Mouse (Mus musculus) hindbrain, embryonic 11.5 days (tissue): ENCODE measurements around the gene Ltbp1. TPM values are rescaled to one million over a fixed set of nuclear protein-coding genes. Genes with fewer than 3 reads are reported as not detected.

Experiments
- ATAC-seq: fragments of 200-750 bp; cut with Nextera tagmentation; 2 replicates; pipeline ENCODE4 v1.8.0; 2017; ENCODE audit warnings: mild to moderate bottlenecking, moderate TSS enrichment, moderate library complexity; ENCODE audit not compliant: low FRiP score
- DNase-seq: peaks from one replicate; pipeline ENCODE4 v3.0.0-alpha.2; 2015; ENCODE audit warnings: low spot score
- H3K27ac ChIP-seq: fragments of 300-500 bp; sonication (generic); 2 replicates; pipeline ENCODE4 v1.5.1; 2014; ENCODE audit warnings: mild to moderate bottlenecking, low read depth, low read length
- H3K27me3 ChIP-seq: fragments of 300-500 bp; sonication (generic); 2 replicates; pipeline ENCODE4 v1.6.1; 2014; ENCODE audit warnings: mild to moderate bottlenecking, low read length, moderate library complexity, mixed read lengths; ENCODE audit not compliant: control insufficient read depth, insufficient read depth
- H3K36me3 ChIP-seq: fragments of 300-500 bp; sonication (generic); 2 replicates; pipeline ENCODE4 v1.6.1; 2014; ENCODE audit warnings: mild to moderate bottlenecking, low read length, moderate library complexity, mixed read lengths; ENCODE audit not compliant: control insufficient read depth, insufficient read depth
- H3K4me1 ChIP-seq: fragments of 300-500 bp; sonication (generic); replicated peaks from 2 replicates; pipeline ENCODE4 v1.6.1; 2014; ENCODE audit warnings: low read length, mixed read lengths; ENCODE audit not compliant: control insufficient read depth, insufficient read depth
- H3K4me2 ChIP-seq: fragments of 300-500 bp; sonication (generic); replicated peaks from 2 replicates; pipeline ENCODE4 v1.6.1; 2014; ENCODE audit warnings: mild to moderate bottlenecking, low read depth, low read length
- H3K4me3 ChIP-seq: fragments of 300-500 bp; sonication (generic); 2 replicates; pipeline ENCODE4 v1.5.1; 2014; ENCODE audit warnings: low read depth, low read length
- H3K9ac ChIP-seq: fragments of 300-500 bp; sonication (generic); 2 replicates; pipeline ENCODE4 v1.6.1; 2014; ENCODE audit warnings: low read depth, low read length
- H3K9me3 ChIP-seq: fragments of 300-500 bp; sonication (generic); 2 replicates; pipeline ENCODE4 v1.6.1; 2016; ENCODE audit warnings: low read length; ENCODE audit not compliant: control insufficient read depth
- WGBS: fragments of 180-500 bp; shearing (Covaris S2); extraction: QIAGEN DNeasy Blood & Tissue Kit; methylation state at CpG from one replicate; pipeline ENCODE4 v1.1.7; 2014; 5-methylcytosine and 5-hydroxymethylcytosine counted together
- polyA plus RNA-seq: library from polyadenylated mRNA; unstranded; fragments of >200 nt; fragmentation: Nextera tagmentation; extraction: Ambion mirVana; gene quantifications from 2 replicates; pipeline ENCODE4 v1.2.1, GENCODE M21; 2014

The Ltbp1 gene
- polyA plus RNA-seq, 1 experiment from 2014 or later, result 5.7 TPM

- ATAC-seq (no peak), DNase-seq (peak; percentile 22)
- Histone ChIP-seq H3K9ac (no peak overlapping the region), H3K36me3 (no peaks in the 10 kb centered on the region), H3K4me2 (no peak overlapping the region; the same call in 1 of the 2 replicates), H3K4me1 (no peaks in the 10 kb centered on the region; the same call in 1 of the 2 replicates), H3K27ac (no peak overlapping the region), H3K27me3 (peaks cover 13% of the 10 kb centered on the region), H3K4me3 (no peak overlapping the region), H3K9me3 (no peaks in the 10 kb centered on the region)
- 9% methylated on average over 8 of the region's 8 CpGs for WGBS
Observed at GRCm38 (mm10) chr17:75067314-75067713, 61.9 kb downstream of the Ltbp1 start.

- 83% methylated on average over 5 of the region's 5 CpGs for WGBS
- ATAC-seq (no peak), DNase-seq (no peak)
- Histone ChIP-seq H3K27me3 (peaks cover 13% of the 10 kb centered on the region), H3K4me1 (no peaks in the 10 kb centered on the region; the same call in 1 of the 2 replicates), H3K9me3 (no peaks in the 10 kb centered on the region), H3K9ac (no peak overlapping the region), H3K4me2 (no peak overlapping the region), H3K27ac (no peak overlapping the region), H3K4me3 (no peak overlapping the region), H3K36me3 (no peaks in the 10 kb centered on the region)
Observed at GRCm38 (mm10) chr17:75069232-75069631, 63.9 kb downstream of the Ltbp1 start.

GRCm38 (mm10) chr17:75071174-75071573, 65.8 kb downstream of the Ltbp1 start:
- 9% methylated on average over 2 of the region's 2 CpGs for WGBS
- ATAC-seq, result no peak
- Histone ChIP-seq H3K4me1 (no peaks in the 10 kb centered on the region; the same call in 1 of the 2 replicates), H3K36me3 (no peaks in the 10 kb centered on the region), H3K9me3 (no peaks in the 10 kb centered on the region), H3K27ac (no peak overlapping the region), H3K27me3 (peaks cover 13% of the 10 kb centered on the region), H3K9ac (no peak overlapping the region), H3K4me3 (no peak overlapping the region), H3K4me2 (no peak overlapping the region)
- no peak for DNase-seq

GRCm38 (mm10) chr17:75071749-75072148, 66.4 kb downstream of the Ltbp1 start:
- no peak for DNase-seq
- Histone ChIP-seq H3K4me3 (no peak overlapping the region), H3K36me3 (no peaks in the 10 kb centered on the region), H3K27ac (no peak overlapping the region), H3K4me2 (no peak overlapping the region), H3K9ac (no peak overlapping the region), H3K4me1 (no peaks in the 10 kb centered on the region; the same call in 1 of the 2 replicates), H3K27me3 (peaks cover 13% of the 10 kb centered on the region), H3K9me3 (no peaks in the 10 kb centered on the region)
- no peak for ATAC-seq
- WGBS, result 93% methylated on average over 2 of the region's 2 CpGs

- Histone ChIP-seq H3K27me3 (peaks cover 8% of the 10 kb centered on the region), H3K36me3 (no peaks in the 10 kb centered on the region), H3K4me2 (no peak overlapping the region), H3K4me3 (no peak overlapping the region), H3K9me3 (no peaks in the 10 kb centered on the region), H3K27ac (no peak overlapping the region), H3K4me1 (no peaks in the 10 kb centered on the region), H3K9ac (no peak overlapping the region)
- no peak for ATAC-seq
- 79% methylated on average over 8 of the region's 8 CpGs for WGBS
- no peak for DNase-seq
Observed at GRCm38 (mm10) chr17:75073887-75074286, 68.5 kb downstream of the Ltbp1 start.

- Histone ChIP-seq H3K27me3 (no peaks in the 10 kb centered on the region; the same call in 1 of the 2 replicates), H3K4me2 (no peak overlapping the region), H3K36me3 (no peaks in the 10 kb centered on the region), H3K4me3 (no peak overlapping the region), H3K4me1 (no peaks in the 10 kb centered on the region), H3K27ac (no peak overlapping the region), H3K9me3 (no peaks in the 10 kb centered on the region), H3K9ac (no peak overlapping the region)
- no peak for ATAC-seq
- 73% methylated on average over 19 of the region's 19 CpGs for WGBS
- DNase-seq, result peak; percentile 52
Observed at GRCm38 (mm10) chr17:75074978-75075699, 69.8 kb downstream of the Ltbp1 start.

- H3K27me3 ChIP-seq, result no peaks in the 10 kb centered on the region
- no peak overlapping the region for H3K9ac ChIP-seq
- H3K27ac ChIP-seq, result no peak overlapping the region
- H3K4me2 ChIP-seq, result no peak overlapping the region
- DNase-seq, result no peak
- H3K4me3 ChIP-seq, result no peak overlapping the region
- no peak for ATAC-seq
- H3K36me3 ChIP-seq, result no peaks in the 10 kb centered on the region
- no peaks in the 10 kb centered on the region for H3K4me1 ChIP-seq
- no peaks in the 10 kb centered on the region for H3K9me3 ChIP-seq
- 81% methylated on average over 2 of the region's 2 CpGs for WGBS
Observed at GRCm38 (mm10) chr17:75081401-75081800, 76.0 kb downstream of the Ltbp1 start.

GRCm38 (mm10) chr17:75082449-75082848, 77.1 kb downstream of the Ltbp1 start:
- Histone ChIP-seq H3K27me3 (no peaks in the 10 kb centered on the region), H3K9ac (no peak overlapping the region), H3K4me1 (no peaks in the 10 kb centered on the region), H3K27ac (no peak overlapping the region), H3K4me3 (no peak overlapping the region), H3K36me3 (no peaks in the 10 kb centered on the region), H3K9me3 (no peaks in the 10 kb centered on the region), H3K4me2 (no peak overlapping the region)
- DNase-seq (no peak), ATAC-seq (no peak)

GRCm38 (mm10) chr17:75087296-75087941, 82.1 kb downstream of the Ltbp1 start:
- Histone ChIP-seq H3K27me3 (no peaks in the 10 kb centered on the region), H3K4me1 (no peaks in the 10 kb centered on the region), H3K27ac (no peak overlapping the region), H3K9me3 (no peaks in the 10 kb centered on the region), H3K36me3 (no peaks in the 10 kb centered on the region), H3K9ac (no peak overlapping the region), H3K4me3 (no peak overlapping the region), H3K4me2 (no peak overlapping the region)
- WGBS, result 62% methylated on average over 10 of the region's 10 CpGs
- DNase-seq (peak; percentile 45), ATAC-seq (no peak)
